Mouse (Mus musculus) ES-Bruce4 (cell line): ENCODE data around the gene Olfr690. TPM values are rescaled to one million over a fixed set of nuclear protein-coding genes. Genes with fewer than 3 reads are reported as not detected.

Experiments used
- H3K27ac ChIP-seq: 2 replicates; pipeline ENCODE4 v1.5.1; 2012; ENCODE audit warnings: low read length, inconsistent platforms; ENCODE audit not compliant: insufficient read depth
- H3K27me3 ChIP-seq: 2 replicates; pipeline ENCODE4 v1.6.1; 2012; ENCODE audit warnings: mild to moderate bottlenecking, low read length, inconsistent platforms; ENCODE audit not compliant: control insufficient read depth, poor library complexity, insufficient read depth, severe bottlenecking
- H3K36me3 ChIP-seq: 2 replicates; pipeline ENCODE4 v1.6.1; 2012; ENCODE audit warnings: inconsistent platforms, mild to moderate bottlenecking, low read length, moderate library complexity; ENCODE audit not compliant: control insufficient read depth, poor library complexity, insufficient read depth, severe bottlenecking
- H3K4me1 ChIP-seq: one replicate; pipeline ENCODE4 v1.8.1; 2011; ENCODE audit warnings: low read length; ENCODE audit not compliant: control insufficient read depth, insufficient read depth
- H3K4me3 ChIP-seq: 2 replicates; pipeline ENCODE4 v1.5.1; 2011; ENCODE audit warnings: low read depth, mild to moderate bottlenecking, low read length
- H3K9ac ChIP-seq: 2 replicates; pipeline ENCODE4 v1.6.1; 2012; ENCODE audit warnings: low read depth, mild to moderate bottlenecking, inconsistent platforms; ENCODE audit not compliant: poor library complexity, severe bottlenecking
- H3K9me3 ChIP-seq: replicated peaks from 2 replicates; pipeline ENCODE4 v1.6.1; 2012; ENCODE audit warnings: mild to moderate bottlenecking, low read length, inconsistent platforms; ENCODE audit not compliant: control insufficient read depth, poor library complexity, insufficient read depth, severe bottlenecking
- CTCF ChIP-seq: IDR thresholded peaks from one replicate; pipeline ENCODE4 v1.8.1; 2011; ENCODE audit warnings: low read depth, low read length
- EP300 ChIP-seq: IDR thresholded peaks from 2 replicates; pipeline ENCODE4 v1.6.1; 2011; ENCODE audit warnings: low read depth, low read length; ENCODE audit not compliant: insufficient read depth
- POLR2A ChIP-seq: IDR thresholded peaks from one replicate; pipeline ENCODE4 v1.8.1; 2011; ENCODE audit warnings: low read length; ENCODE audit not compliant: insufficient read depth
- polyA plus RNA-seq: library from polyadenylated mRNA; stranded (reverse); fragments of >200 nt; gene quantifications from 2 replicates; pipeline ENCODE4 v1.2.4, GENCODE M21; 2011; ENCODE audit warnings: low read depth; ENCODE audit not compliant: missing spikeins, insufficient read depth, insufficient read length

Olfr690 gene
- polyA plus RNA-seq: 0.62 TPM in 1 of 2 replicates, not detected in the other

- TF ChIP-seq EP300 (no peak), POLR2A (no peak)
- no peak within 1 kb of the TSS for H3K27ac ChIP-seq
- no peaks in the 10 kb centered on the region for H3K9me3 ChIP-seq
Observed at GRCm38 (mm10) chr7:105334004-105334403, at the start of gene Olfr690. Gene Olfr690 (minus strand): TSS chr7:105334104.

GRCm38 (mm10) chr7:105380329-105380728 lies 46.4 kb upstream of the Olfr690 start:
- TF ChIP-seq CTCF (no peak), POLR2A (no peak), EP300 (no peak)
- Histone ChIP-seq H3K9ac (no peak overlapping the region), H3K27ac (no peak overlapping the region), H3K4me1 (no peaks in the 10 kb centered on the region), H3K27me3 (no peaks in the 10 kb centered on the region), H3K4me3 (no peak overlapping the region), H3K9me3 (no peaks in the 10 kb centered on the region), H3K36me3 (peaks cover 46% of the 10 kb centered on the region)

More at GRCm38 (mm10) chr7:105334004-105334403, at the start of gene Olfr690:
- no peaks in the 10 kb centered on the region for H3K36me3 ChIP-seq
- H3K27me3 ChIP-seq: no peaks in the 10 kb centered on the region
- H3K9ac ChIP-seq: no peak within 1 kb of the TSS
- H3K4me3 ChIP-seq: no peak within 1 kb of the TSS
- H3K4me1 ChIP-seq: no peaks in the 10 kb centered on the region

GRCm38 (mm10) chr7:105374866-105375265 lies 41.0 kb upstream of the Olfr690 start, which contains the start of gene Gm5901:
Gene Gm5901 (plus strand): TSS chr7:105375038.
- TF ChIP-seq EP300 (no peak), POLR2A (no peak), CTCF (no peak)
- Histone ChIP-seq H3K9ac (no peak within 1 kb of the TSS), H3K9me3 (no peaks in the 10 kb centered on the region), H3K4me3 (no peak within 1 kb of the TSS), H3K27me3 (no peaks in the 10 kb centered on the region), H3K27ac (no peak within 1 kb of the TSS), H3K4me1 (no peaks in the 10 kb centered on the region), H3K36me3 (peaks cover 13% of the 10 kb centered on the region)

GRCm38 (mm10) chr7:105373976-105374375 lies 40.1 kb upstream of the Olfr690 start:
- Histone ChIP-seq H3K27ac (no peak overlapping the region), H3K36me3 (peaks cover 7% of the 10 kb centered on the region), H3K4me3 (no peak overlapping the region), H3K9me3 (no peaks in the 10 kb centered on the region), H3K4me1 (no peaks in the 10 kb centered on the region), H3K27me3 (no peaks in the 10 kb centered on the region), H3K9ac (no peak overlapping the region)
- TF ChIP-seq CTCF: no peak
- TF ChIP-seq POLR2A: no peak
- no peak for TF ChIP-seq EP300

GRCm38 (mm10) chr7:105373509-105373908 lies 39.6 kb upstream of the Olfr690 start:
- Histone ChIP-seq H3K4me3 (no peak overlapping the region), H3K27me3 (no peaks in the 10 kb centered on the region), H3K36me3 (peaks cover 3% of the 10 kb centered on the region), H3K9me3 (no peaks in the 10 kb centered on the region), H3K9ac (no peak overlapping the region), H3K27ac (no peak overlapping the region), H3K4me1 (no peaks in the 10 kb centered on the region)
- TF ChIP-seq CTCF: no peak
- no peak for TF ChIP-seq POLR2A
- no peak for TF ChIP-seq EP300

- Histone ChIP-seq H3K27me3 (no peaks in the 10 kb centered on the region), H3K36me3 (peaks cover 2% of the 10 kb centered on the region; the same call in 1 of the 2 replicates), H3K9me3 (no peaks in the 10 kb centered on the region), H3K4me1 (no peaks in the 10 kb centered on the region), H3K9ac (no peak overlapping the region), H3K4me3 (no peak overlapping the region), H3K27ac (no peak overlapping the region)
- TF ChIP-seq CTCF: no peak
- TF ChIP-seq EP300: no peak
- no peak for TF ChIP-seq POLR2A
Observed at GRCm38 (mm10) chr7:105372912-105373311, 39.0 kb upstream of the Olfr690 start.
